Comparison of ENCODE assay signal across 8 mouse cellular contexts in the genomic region with DNA sequence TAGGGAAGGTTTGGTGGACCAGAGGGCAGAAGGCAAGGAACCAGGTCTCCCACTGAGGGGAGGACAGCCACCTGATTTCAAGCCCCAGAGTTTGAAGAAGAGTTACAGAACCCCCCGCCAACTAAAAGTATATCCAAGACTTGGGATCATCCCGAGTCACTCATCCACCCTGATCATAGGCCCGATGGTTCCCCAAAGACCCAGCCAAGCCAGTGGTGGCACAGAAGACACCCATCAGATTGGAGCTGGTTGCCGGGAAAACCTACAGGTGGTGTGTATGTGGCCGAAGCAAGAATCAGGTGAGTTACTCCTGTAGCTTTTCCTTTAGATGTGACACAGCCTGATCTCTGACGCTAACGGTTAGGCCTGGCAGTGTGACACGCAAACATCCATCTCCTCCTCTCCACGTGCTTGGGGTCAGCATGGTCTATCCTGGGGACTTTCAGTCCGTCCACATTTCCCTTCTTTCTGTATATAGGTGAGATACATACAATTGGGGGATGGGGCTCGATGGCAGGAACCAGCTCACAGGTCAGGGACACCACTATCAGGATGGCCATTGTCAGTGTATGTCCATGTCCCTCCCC. TPM values are rescaled to one million over a fixed set of nuclear protein-coding genes. Genes with fewer than 3 reads are reported as not detected.
DNase-seq lines count a peak whose midpoint lies in the region; ATAC-seq lines count a peak whose summit lies in the region.

No protein-coding gene starts in this region.

- no peak for ATAC-seq in kidney, embryonic 15.5 days (replicated peaks; ENCODE audit: low FRiP score)
- ATAC-seq in hindbrain, embryonic 14.5 days (ENCODE audit: low FRiP score): no peak
- ATAC-seq in midbrain, embryonic 14.5 days (ENCODE audit: low FRiP score, low TSS enrichment): no peak

- H3K4me1 ChIP-seq in kidney, embryonic 15.5 days: peaks cover 51% of the 10 kb centered on the region
- peaks cover 35% of the 10 kb centered on the region for H3K4me1 ChIP-seq in embryonic facial prominence, embryonic 10.5 days
- peaks cover 13% of the 10 kb centered on the region for H3K4me1 ChIP-seq in hindbrain, embryonic 14.5 days (replicated peaks; ENCODE audit: control insufficient read depth, insufficient read depth, low read length)
- peaks cover 6% of the 10 kb centered on the region; the same call in 1 of the 2 replicates for H3K4me1 ChIP-seq in midbrain, embryonic 14.5 days (ENCODE audit: control insufficient read depth, insufficient read depth, low read length)

- H3K27ac ChIP-seq in kidney, embryonic 15.5 days: peak overlapping the region; percentile 80
- peak overlapping the region; percentile 27; the same call in 1 of the 2 replicates for H3K27ac ChIP-seq in embryonic facial prominence, embryonic 10.5 days (replicated peaks)
- no peak overlapping the region for H3K27ac ChIP-seq in hindbrain, embryonic 14.5 days
- H3K27ac ChIP-seq in midbrain, embryonic 14.5 days (replicated peaks; ENCODE audit: low read depth, low read length): no peak overlapping the region

- peaks cover 54% of the 10 kb centered on the region for H3K36me3 ChIP-seq in kidney, embryonic 15.5 days
- peaks cover 73% of the 10 kb centered on the region for H3K36me3 ChIP-seq in embryonic facial prominence, embryonic 10.5 days (replicated peaks)
- peaks cover 66% of the 10 kb centered on the region for H3K36me3 ChIP-seq in hindbrain, embryonic 14.5 days (replicated peaks; ENCODE audit: control insufficient read depth, insufficient read depth)
- peaks cover 45% of the 10 kb centered on the region for H3K36me3 ChIP-seq in midbrain, embryonic 14.5 days (ENCODE audit: control insufficient read depth, insufficient read depth, low read length)

- WGBS in kidney, embryonic 15.5 days: 63% methylated on average over 11 of the region's 11 CpGs
- WGBS in embryonic facial prominence, embryonic 10.5 days: 65% methylated on average over 11 of the region's 11 CpGs
- WGBS in hindbrain, embryonic 14.5 days: 72% methylated on average over 11 of the region's 11 CpGs
- 72% methylated on average over 11 of the region's 11 CpGs for WGBS in midbrain, embryonic 14.5 days

- no peaks in the 10 kb centered on the region for H3K9me3 ChIP-seq in kidney, embryonic 15.5 days (replicated peaks)
- no peaks in the 10 kb centered on the region for H3K9me3 ChIP-seq in embryonic facial prominence, embryonic 10.5 days
- no peaks in the 10 kb centered on the region for H3K9me3 ChIP-seq in hindbrain, embryonic 14.5 days (ENCODE audit: control insufficient read depth, low read length)
- H3K9me3 ChIP-seq in midbrain, embryonic 14.5 days (ENCODE audit: control insufficient read depth, low read length): no peaks in the 10 kb centered on the region

- no peaks in the 10 kb centered on the region for H3K27me3 ChIP-seq in kidney, embryonic 15.5 days
- H3K27me3 ChIP-seq in embryonic facial prominence, embryonic 10.5 days (replicated peaks; ENCODE audit: low read depth, poor library complexity, severe bottlenecking): 0 out of 2 replicates have a peak, but pooled peaks cover 3% of the 10 kb centered on the region
- H3K27me3 ChIP-seq in hindbrain, embryonic 14.5 days (ENCODE audit: control insufficient read depth, insufficient read depth, low read length): no peaks in the 10 kb centered on the region
- H3K27me3 ChIP-seq in midbrain, embryonic 14.5 days (ENCODE audit: control insufficient read depth, insufficient read depth, low read length): no peaks in the 10 kb centered on the region

- H3K4me2 ChIP-seq in kidney, embryonic 15.5 days: peak overlapping the region; percentile 68
- peak overlapping the region; percentile 55 for H3K4me2 ChIP-seq in hindbrain, embryonic 14.5 days (replicated peaks)
- H3K4me2 ChIP-seq in midbrain, embryonic 14.5 days (ENCODE audit: low read length): peak overlapping the region; percentile 85

- H3K9ac ChIP-seq in kidney, embryonic 15.5 days: 0 out of 2 replicates have a peak overlapping the region, but pooled peaks have one; percentile 23
- H3K9ac ChIP-seq in hindbrain, embryonic 14.5 days: peak overlapping the region; percentile 39; the same call in 1 of the 2 replicates
- no peak overlapping the region for H3K9ac ChIP-seq in midbrain, embryonic 14.5 days (replicated peaks; ENCODE audit: low read length)

- DNase-seq in kidney, adult 8-10 months: no peak
- no peak for DNase-seq in embryonic facial prominence, embryonic 10.5 days (ENCODE audit: low spot score)
- no peak for DNase-seq in hindbrain, embryonic 14.5 days (ENCODE audit: low spot score)
- DNase-seq in midbrain, embryonic 14.5 days: no peak
- no peak for DNase-seq in natural killer cell, adult 2 months (ENCODE audit: low spot score in 2 of 2)
- DNase-seq in urinary bladder, postnatal 10 days (ENCODE audit: low spot score): no peak
- DNase-seq in frontal cortex, postnatal 14 days (ENCODE audit: low spot score in 2 of 2): no peak

- peak overlapping the region; percentile 39 for H3K4me3 ChIP-seq in kidney, embryonic 15.5 days (replicated peaks)
- peak overlapping the region; percentile 61 for H3K4me3 ChIP-seq in embryonic facial prominence, embryonic 10.5 days
- peak overlapping the region; percentile 28 for H3K4me3 ChIP-seq in hindbrain, embryonic 14.5 days (replicated peaks; ENCODE audit: low read length)
- H3K4me3 ChIP-seq in midbrain, embryonic 14.5 days (replicated peaks; ENCODE audit: low read depth, low read length): 0 out of 2 replicates have a peak overlapping the region, but pooled peaks have one; percentile 41

RNA-seq across cellular contexts. Expression of gene Cisd3, which starts 0.8 kb away (rescaled TPM):
- polyA plus RNA-seq in kidney, embryonic 15.5 days (2015; fragmentation: Nextera tagmentation; extraction: Ambion mirVana): 41.2 and 42.7 TPM in 2 replicates
- 18.2 and 20.0 TPM in 2 replicates for polyA plus RNA-seq in embryonic facial prominence, embryonic 10.5 days (2016; fragmentation: Nextera tagmentation; extraction: Ambion mirVana)
- 27.7 and 34.7 TPM in 2 replicates for polyA plus RNA-seq in hindbrain, embryonic 14.5 days (2014; fragmentation: Nextera tagmentation; extraction: Ambion mirVana)
- 17.4 and 21.8 TPM in 2 replicates for polyA plus RNA-seq in midbrain, embryonic 14.5 days (2014; fragmentation: Nextera tagmentation; extraction: Ambion mirVana)

RNA-seq across cellular contexts. Expression of gene Pcgf2, which starts 13.9 kb away (rescaled TPM):
- polyA plus RNA-seq in kidney, embryonic 15.5 days (2015; fragmentation: Nextera tagmentation; extraction: Ambion mirVana): 13.2 and 16.6 TPM in 2 replicates
- 23.2 and 24.1 TPM in 2 replicates for polyA plus RNA-seq in embryonic facial prominence, embryonic 10.5 days (2016; fragmentation: Nextera tagmentation; extraction: Ambion mirVana)
- 22.0 and 23.4 TPM in 2 replicates for polyA plus RNA-seq in hindbrain, embryonic 14.5 days (2014; fragmentation: Nextera tagmentation; extraction: Ambion mirVana)
- polyA plus RNA-seq in midbrain, embryonic 14.5 days (2014; fragmentation: Nextera tagmentation; extraction: Ambion mirVana): 25.5 and 31.2 TPM in 2 replicates

RNA-seq across cellular contexts. Expression of gene Psmb3, which starts 16.8 kb away (rescaled TPM):
- polyA plus RNA-seq in kidney, embryonic 15.5 days (2015; fragmentation: Nextera tagmentation; extraction: Ambion mirVana): 475 and 488 TPM in 2 replicates
- polyA plus RNA-seq in embryonic facial prominence, embryonic 10.5 days (2016; fragmentation: Nextera tagmentation; extraction: Ambion mirVana): 634 and 654 TPM in 2 replicates
- polyA plus RNA-seq in hindbrain, embryonic 14.5 days (2014; fragmentation: Nextera tagmentation; extraction: Ambion mirVana): 436 and 489 TPM in 2 replicates
- 456 and 503 TPM in 2 replicates for polyA plus RNA-seq in midbrain, embryonic 14.5 days (2014; fragmentation: Nextera tagmentation; extraction: Ambion mirVana)

RNA-seq across cellular contexts. Expression of gene Mllt6, which starts 23.2 kb away (rescaled TPM):
- polyA plus RNA-seq in kidney, embryonic 15.5 days (2015; fragmentation: Nextera tagmentation; extraction: Ambion mirVana): 2.8 and 3.9 TPM in 2 replicates
- polyA plus RNA-seq in embryonic facial prominence, embryonic 10.5 days (2016; fragmentation: Nextera tagmentation; extraction: Ambion mirVana): 2.1 and 2.2 TPM in 2 replicates
- 5.0 TPM in 2 replicates for polyA plus RNA-seq in hindbrain, embryonic 14.5 days (2014; fragmentation: Nextera tagmentation; extraction: Ambion mirVana)
- 6.2 and 9.0 TPM in 2 replicates for polyA plus RNA-seq in midbrain, embryonic 14.5 days (2014; fragmentation: Nextera tagmentation; extraction: Ambion mirVana)

RNA-seq across cellular contexts. Expression of gene Epop, which starts 56.9 kb away (rescaled TPM):
- 4.3 and 5.1 TPM in 2 replicates for polyA plus RNA-seq in kidney, embryonic 15.5 days (2015; fragmentation: Nextera tagmentation; extraction: Ambion mirVana)
- polyA plus RNA-seq in embryonic facial prominence, embryonic 10.5 days (2016; fragmentation: Nextera tagmentation; extraction: Ambion mirVana): 13.0 and 14.4 TPM in 2 replicates
- 1.8 and 2.6 TPM in 2 replicates for polyA plus RNA-seq in hindbrain, embryonic 14.5 days (2014; fragmentation: Nextera tagmentation; extraction: Ambion mirVana)
- polyA plus RNA-seq in midbrain, embryonic 14.5 days (2014; fragmentation: Nextera tagmentation; extraction: Ambion mirVana): 1.9 and 2.8 TPM in 2 replicates

Comparison
In these comparisons a context has a peak if more than half of its experiments do, and no peak if none do; other contexts are left out.
1. H3K27ac ChIP-seq: peak in kidney, embryonic 15.5 days (single experiment) and embryonic facial prominence, embryonic 10.5 days (single experiment); none in hindbrain, embryonic 14.5 days (single experiment) and midbrain, embryonic 14.5 days (single experiment).
2. Peak in every context shown above with its lines, with median percentiles within 50 percentile points of each other: H3K4me2 ChIP-seq and H3K4me3 ChIP-seq.